Mouse (Mus musculus) layer of hippocampus, adult 18-20 months (tissue): Measurements from ENCODE around the gene Fam221b. TPM values are rescaled to one million over a fixed set of nuclear protein-coding genes. Genes with fewer than 3 reads are reported as not detected.

ENCODE experiments used
- DNase-seq, 2 experiments: peaks; one replicate each; pipeline ENCODE4 v3.0.0; 2022; ENCODE audit warnings: low spot score in 2 of 2
- long read RNA-seq: library from polyadenylated mRNA; stranded (forward); transcript quantifications from one replicate; pipeline ENCODE4 v2.0.0, GENCODE M21; 2021
- total RNA-seq, 2 experiments: library from RNA; stranded (reverse); gene quantifications; 2 replicates each; pipeline ENCODE4 v1.2.3; 2021

Gene Fam221b
- 1 to 10 TPM; 1.5 to 1.8 TPM for total RNA-seq
- long read RNA-seq, partial matches to known transcripts: 0 of 1 reads
- long read RNA-seq, other reads (novel, unspliced or antisense): 1 of 1 reads

DNA sequence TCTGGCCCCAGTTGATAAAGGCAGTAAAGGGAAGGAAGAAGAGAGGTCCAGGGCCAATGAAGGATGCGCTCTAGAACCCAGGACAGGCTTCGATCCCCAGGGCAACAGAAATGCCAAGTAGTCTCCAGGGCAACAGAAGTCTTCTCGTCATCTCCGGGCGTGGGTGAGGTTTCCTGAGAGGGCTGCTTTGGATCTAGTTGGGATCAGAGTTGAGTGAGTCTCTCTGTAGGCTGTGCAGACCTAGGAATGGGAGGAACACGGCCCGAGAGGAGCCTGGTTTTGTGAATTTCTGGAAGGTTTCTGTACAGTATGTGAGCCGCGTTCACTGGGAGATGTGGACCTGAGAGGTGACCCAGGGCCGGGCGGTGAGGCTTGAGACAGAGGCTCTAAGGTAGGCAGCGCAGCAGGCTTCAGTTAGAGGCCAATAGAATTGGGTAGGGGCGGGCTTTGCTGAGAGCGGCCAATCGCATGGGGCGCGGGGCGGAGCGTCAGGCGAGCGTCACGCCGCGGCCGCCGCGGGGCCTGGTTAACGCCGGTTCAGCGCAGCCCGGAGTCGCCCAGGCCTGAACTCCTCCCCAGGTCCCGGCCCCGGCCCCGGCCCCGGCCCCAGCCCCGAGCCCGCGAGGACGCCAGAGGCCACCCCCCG is at the start of gene Fam221b, which contains the start of gene Tmem8b:
TSS of gene Fam221b (minus strand) at position 364 of the 646 bp plus-strand sequence.
TSS of gene Tmem8b (plus strand) at position 190 of the 646 bp plus-strand sequence.
- DNase-seq: peak; percentile 84 to 93

GRCm38 (mm10) chr4:43713652-43714219 is 44.8 kb upstream of the Fam221b start:
- no peak for DNase-seq

GRCm38 (mm10) chr4:43711821-43712220 is 42.9 kb upstream of the Fam221b start:
- peak; percentile 49 to 87 for DNase-seq

- no peak for DNase-seq
Measured at GRCm38 (mm10) chr4:43709869-43710268, 40.9 kb upstream of the Fam221b start, which contains the start of gene Olfr71. Olfr71 (minus strand) TSS chr4:43710255.

- DNase-seq: no peak
Measured at GRCm38 (mm10) chr4:43705991-43706390, 37.0 kb upstream of the Fam221b start.

- no peak for DNase-seq
Measured at GRCm38 (mm10) chr4:43703851-43704250, 34.9 kb upstream of the Fam221b start.

DNA sequence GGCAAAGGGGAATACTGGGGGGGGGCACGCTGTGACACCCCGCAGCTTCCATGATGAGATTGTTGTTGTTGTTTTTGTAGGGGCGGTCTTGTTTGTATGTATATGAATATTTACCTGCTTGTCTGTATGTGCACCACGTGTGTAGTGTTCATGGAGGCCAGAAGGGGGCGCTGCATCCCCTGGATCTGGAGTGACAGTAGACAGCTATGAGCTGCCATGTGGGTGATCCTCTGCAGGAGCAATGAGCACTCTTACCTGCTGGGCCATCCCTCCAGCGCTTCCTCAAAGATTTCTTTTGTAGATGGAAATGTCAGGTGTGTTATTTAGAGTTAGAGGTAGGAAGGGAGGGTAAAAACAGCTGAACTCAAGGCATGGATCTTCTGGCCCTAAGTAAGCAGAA is 34.5 kb upstream of the Fam221b start:
- no peak for DNase-seq

GRCm38 (mm10) chr4:43700707-43701106 is 31.8 kb upstream of the Fam221b start, which contains the start of gene Olfr70:
Olfr70 (minus strand) TSS chr4:43700807.
- no peak for DNase-seq

DNA sequence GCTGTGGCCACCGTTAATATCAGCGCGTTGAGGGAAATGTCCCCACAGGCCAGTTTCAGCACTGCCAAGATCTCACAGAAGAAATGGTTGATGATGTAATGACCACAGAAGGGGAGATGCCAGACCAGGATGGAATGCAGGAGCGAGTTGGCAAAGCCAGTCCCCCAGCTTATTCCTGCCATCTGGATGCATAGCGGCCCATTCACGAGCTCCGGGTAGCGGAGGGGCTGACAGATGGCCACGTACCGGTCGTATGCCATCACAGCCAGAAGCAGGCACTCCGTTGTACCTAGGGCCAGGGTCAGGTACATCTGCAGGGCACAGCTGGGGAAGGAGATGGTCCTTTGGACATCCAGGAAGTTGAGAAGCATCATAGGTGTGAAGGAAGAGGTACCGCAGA is 27.6 kb upstream of the Fam221b start:
- DNase-seq: no peak

- no peak for DNase-seq
Measured at GRCm38 (mm10) chr4:43695249-43695671, 26.3 kb upstream of the Fam221b start.

GRCm38 (mm10) chr4:43694439-43695248 is 25.7 kb upstream of the Fam221b start:
- no peak for DNase-seq

DNA sequence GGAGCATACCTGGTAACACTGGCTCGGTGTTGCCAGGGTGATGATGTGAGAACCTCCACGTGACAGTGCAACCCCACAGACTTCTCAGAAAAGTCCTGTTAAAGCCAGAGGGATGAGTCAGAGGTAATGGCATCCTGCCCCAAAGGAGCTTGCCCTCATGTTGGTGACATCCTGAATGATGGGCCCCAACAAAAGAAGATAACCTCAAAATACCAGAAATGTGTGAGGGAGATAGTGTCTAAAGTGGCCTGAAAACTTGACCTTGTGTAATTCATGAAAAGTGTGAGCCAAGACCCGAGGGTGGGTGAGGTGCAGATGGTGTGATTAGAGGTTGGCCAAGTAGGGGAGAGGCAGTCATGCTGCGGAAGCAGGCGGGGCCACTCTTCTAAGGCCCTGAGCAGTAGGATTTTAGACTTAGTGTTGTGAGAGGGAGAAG is 24.9 kb upstream of the Fam221b start:
- no peak for DNase-seq

DNA sequence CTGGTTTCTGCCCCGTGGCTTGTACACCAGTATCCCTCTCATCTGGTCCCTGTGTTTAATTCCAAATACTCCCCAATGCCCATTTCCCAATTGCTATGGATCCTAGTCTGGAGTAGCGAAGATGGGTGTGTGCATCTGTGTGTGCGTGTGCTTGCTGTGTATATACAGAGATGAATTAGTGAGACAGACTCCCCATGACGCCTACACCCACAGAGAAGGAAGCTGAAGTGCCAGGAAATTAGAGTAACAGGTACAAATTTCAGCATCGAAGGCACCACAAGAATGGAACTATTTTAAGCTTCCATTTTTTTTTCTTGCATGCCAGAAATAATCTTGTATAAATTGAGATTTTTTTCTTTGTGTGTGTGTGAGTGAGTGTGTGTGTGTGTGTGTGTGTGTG is 22.1 kb upstream of the Fam221b start:
- no peak for DNase-seq

DNA sequence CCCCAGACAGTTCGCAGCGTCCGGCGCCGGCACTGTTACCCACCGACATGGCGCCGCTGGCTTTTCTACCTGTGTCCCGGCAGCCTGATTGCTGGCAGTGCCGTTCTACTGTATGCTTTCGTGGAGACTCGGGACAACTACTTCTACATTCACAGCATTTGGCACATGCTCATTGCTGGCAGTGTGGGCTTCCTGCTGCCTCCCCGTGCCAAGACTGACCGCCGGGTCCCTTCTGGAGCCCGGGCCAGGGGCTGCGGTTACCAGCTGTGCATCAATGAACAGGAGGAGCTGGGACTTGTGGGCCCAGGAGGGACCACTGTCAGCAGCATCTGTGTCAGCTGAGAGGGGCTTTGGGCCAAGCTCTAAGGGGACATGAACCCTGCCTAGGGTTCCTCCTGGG is 21.1 kb upstream of the Fam221b start:
- DNase-seq: no peak

DNA sequence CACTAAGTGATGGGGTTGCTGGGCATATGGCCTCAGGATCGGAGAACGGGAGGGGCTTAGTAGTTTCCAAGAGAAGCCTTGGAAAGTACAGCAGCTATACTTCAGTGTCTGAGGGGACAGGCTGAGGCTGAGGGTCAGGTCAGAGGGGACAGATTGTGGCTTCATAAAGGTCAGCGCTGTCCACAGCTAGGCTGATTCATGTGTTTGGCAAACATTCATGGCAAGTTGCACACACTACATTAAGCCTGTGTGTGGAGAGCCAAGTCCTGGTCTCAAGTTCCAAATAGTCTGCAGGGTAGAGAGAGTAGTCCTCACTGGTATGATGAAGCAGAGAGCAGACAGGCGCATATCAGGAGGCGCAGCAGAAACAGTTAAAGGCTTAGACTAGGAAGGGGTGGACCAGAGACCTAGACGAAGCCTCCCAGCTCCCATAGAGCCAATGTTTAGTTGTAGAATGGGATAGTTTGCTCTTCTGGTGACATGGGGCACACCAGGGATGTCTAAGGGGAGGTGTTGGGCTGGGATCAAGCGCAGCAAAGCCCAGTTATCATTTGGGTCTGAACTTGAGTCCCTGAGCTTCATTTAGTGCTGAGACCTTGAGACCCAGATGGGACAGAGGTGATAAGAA is 10.6 kb upstream of the Fam221b start:
- no peak for DNase-seq

- DNase-seq: peak; percentile 20 to 61
Measured at GRCm38 (mm10) chr4:43678541-43678940, 9.6 kb upstream of the Fam221b start.

DNA sequence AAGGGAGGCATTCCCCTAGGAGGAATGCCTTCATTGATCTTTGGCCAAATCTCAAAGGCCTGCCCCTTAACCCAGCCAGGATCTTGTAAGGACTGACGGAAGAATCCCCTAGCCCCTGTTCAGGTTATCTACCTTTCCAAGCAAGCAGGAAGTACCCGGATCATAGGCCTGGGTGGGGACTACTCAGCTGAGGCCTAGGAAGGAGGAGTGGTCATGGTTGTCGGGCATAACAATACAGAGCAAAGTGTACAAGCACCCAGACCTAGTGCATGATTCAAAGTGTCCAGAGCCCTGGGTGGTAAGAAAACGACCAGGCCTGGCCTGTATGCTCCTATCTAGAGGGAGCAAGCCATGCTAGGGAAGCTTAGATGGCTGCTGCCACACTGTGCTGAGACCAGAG is 6.7 kb upstream of the Fam221b start:
- DNase-seq: no peak

DNA sequence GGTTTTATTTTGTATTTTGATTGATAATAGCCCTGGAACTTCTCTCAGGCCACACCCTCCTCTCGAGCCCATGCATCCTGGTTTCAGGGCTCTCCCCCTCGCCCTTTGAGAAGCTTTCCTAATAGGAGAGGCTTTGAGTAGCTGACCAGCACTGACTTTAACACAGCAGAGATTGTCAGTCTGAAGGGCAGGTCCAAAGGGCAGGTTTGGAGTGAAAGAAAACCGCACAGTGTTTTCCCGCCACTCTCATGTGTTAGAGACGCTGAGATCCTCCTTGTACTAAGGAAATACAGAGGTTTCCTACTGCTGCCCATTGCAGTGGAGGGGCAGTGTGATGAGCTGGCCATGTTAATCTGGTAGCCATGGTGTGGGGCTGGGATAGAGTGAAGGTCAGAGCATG is 6.0 kb upstream of the Fam221b start:
- DNase-seq: no peak

GRCm38 (mm10) chr4:43673703-43674102 is 4.8 kb upstream of the Fam221b start:
- no peak for DNase-seq

DNA sequence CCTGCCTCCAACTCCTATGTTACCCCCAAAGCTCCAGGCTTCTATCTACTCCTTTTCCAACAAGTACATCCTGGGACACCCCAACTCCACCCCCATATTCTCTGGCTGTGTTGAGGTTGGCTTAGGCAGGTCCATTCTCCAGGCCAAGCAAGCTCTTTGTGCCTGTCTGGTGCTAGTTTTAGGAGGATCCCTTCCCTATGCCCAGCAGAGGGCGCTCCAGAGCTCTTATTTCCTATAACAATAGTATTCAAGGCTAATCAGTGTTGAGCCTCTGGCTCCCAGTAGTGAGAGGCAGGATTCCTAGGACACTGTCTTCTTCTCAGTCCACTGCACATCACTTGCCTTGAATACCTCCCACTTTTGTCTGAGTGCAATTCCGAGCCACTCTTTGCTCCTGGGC is 3.1 kb upstream of the Fam221b start:
- DNase-seq: peak; percentile 76 to 94

GRCm38 (mm10) chr4:43669428-43669794 is 466 bp upstream of the Fam221b start:
- no peak for DNase-seq
